Mouse (Mus musculus): ENCODE results near the gene Cry2.

Cry2 gene

DNA sequence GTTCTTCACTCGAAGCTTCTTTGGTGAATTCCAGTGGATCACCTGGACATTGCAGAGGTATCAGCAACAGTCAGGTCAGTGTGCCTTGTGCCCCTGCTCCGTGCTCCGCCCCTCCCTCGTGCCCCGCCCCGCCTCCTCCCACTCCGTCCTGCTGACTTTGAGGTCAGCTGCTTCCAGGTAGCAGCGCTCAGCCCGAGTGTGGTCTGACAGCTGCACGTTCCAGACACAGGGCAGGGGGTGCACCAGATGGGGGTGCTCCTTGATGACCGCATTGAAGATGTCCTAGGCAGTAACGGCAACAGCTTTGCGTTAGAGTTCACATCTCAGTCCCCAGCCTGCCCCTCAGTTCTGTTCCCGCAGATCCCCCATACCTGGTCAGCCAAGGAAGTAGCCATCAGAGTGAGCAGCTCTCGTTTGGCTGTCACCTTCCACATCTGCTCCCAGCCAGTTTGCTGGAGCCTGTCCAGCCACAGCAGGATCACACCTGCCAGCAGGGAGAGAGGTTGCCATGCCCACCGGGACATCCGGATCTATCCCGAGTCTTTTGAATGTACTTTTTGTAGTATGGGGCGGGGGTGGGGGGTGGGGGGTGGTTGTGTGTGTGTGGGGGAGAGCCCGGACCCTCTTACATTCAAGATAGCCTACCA lies 66.3 kb downstream of the Cry2 start:
- DNase-seq, result no peak

DNA sequence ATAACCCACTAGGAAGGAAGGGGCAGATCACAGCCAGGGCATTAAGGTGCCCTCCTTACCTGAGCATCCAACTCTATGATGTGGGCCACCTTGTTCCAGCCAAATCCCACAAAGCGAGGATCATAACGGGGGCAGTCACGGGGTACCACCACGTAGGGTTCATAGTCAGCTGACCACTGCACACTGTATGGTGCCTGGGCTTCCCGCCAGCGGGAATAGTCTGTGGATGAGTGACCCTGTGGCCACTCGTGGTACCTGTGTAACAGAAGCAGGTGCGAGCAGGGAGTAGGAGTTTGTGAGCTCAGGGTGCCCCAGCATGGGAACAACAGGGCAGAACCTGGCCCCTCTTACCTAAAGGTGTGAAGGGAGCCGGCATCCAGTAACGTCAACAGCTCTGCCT lies 68.3 kb downstream of the Cry2 start:
- no peak for DNase-seq

DNA sequence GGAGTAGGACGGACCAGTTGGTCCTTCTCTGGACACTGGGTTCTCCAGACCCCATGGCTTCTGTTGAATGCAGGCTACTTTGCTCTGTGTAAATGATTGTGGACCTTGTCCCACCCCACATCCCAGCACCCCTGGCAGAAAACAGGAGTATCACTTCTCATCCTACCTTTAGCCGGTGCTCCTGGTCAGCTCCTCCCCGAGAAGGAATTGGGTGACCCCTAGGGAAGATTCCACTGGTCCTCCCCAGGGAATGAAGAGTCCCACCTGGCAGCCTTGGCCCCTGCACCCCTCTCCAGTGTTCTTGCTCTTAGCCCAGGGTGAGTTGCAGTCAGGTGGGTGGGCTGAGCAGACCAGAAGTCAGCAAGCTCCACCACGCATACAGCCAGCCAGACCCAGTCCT lies 69.8 kb downstream of the Cry2 start:
- DNase-seq, result no peak

DNA sequence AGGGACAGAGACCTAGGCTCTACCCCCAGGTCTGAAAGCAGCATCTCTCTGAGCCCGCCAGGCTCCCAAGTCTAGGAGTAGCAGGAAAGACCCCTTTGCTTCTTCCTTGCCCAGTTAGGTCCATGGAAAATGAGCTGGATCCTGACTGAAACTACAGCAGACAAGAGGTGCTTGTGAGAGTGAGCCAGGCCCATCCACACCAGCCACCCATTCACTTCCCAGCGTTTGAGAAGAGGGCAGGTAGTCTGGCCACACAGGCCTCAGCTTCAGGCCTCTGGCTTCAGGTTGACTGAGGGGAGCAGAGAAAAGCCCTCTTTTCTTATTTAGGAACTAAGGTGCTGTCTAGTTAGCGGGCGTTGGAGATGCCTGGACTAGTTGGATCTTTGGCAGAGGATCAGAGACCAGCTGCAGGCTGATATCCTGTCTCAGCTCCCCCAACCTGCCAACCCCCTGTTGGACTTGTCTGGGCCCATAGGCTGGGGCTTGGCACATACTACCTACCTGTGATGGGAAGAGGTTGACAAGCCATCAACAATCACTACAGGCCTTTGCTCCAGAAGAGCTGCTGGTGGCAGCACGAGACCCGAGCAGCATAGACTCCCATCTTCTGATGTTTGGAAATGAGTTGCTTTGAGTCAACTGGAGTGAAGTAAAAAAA lies 71.1 kb downstream of the Cry2 start:
- DNase-seq, result no peak

DNA sequence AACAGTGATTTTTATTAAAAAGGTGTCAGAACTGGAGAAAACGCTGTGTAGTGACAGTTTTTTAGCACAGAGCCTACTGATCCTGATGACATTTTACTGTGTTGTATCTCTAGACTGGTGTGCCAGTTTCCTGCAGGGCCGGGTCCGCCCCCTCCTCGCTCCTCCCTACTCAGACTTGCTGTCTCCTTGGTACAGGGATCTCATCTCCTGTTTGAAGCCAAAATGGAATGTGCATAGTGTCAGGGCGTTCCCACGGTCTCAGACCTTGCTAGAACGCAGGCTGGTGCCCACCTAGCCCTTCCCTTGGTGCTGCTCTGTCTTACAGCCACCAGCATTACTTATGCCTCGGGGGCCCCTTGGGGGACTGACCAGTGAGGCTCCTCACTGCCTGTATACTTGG lies 72.0 kb downstream of the Cry2 start:
- DNase-seq, result no peak

DNA sequence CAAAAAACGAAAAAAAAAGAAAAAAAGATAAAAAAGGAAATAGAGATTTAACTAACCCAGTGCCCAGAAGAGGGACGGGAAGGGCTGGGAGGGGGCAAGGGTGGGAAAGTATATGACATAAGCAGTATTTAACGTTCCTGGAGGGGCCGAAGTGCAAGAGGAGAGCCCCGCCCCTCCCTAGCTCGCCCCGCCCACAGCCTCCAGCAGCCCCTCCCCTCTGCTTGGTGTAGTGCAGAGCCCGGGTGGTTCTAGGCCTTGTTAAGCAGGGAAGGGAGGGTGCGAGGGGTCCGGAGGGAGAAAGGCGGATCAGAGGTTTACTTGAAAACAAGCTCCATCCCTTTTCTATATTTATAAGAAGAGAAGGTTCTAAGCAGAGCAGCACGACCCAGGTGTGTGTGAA lies 73.0 kb downstream of the Cry2 start:
- no peak for DNase-seq

DNA sequence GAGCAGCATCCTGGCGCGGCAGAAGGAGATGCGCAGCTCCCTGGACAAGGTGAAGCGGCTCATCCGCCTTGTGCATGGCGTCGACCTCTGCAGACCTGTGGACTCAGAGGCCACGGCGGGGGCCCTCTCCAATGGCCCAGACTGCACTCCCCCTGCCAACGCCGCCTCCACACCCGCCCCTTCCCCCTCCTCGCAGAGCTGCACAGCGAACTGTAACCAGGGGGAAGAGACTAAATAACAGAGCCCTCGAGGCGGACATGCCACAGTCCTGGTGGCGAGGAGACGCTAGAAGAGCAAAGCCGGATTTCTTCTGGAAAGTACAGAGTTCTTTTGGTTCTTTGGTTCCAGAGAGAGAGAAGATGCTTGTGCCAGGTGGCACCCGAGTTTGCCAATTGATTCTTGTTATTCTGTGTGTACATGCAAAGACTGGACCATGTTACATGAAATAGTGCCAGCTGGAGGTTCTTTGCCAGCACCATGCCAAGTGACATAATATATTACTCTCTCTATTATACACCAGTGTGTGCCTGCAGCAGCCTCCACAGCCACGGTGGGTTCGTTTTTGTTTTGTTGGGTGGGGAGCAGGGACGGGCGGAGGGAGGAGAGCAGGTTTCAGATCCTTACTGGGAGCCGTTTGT lies 73.5 kb downstream of the Cry2 start:
- DNase-seq, result peak in 1 of 2 experiments; percentile 34

DNA sequence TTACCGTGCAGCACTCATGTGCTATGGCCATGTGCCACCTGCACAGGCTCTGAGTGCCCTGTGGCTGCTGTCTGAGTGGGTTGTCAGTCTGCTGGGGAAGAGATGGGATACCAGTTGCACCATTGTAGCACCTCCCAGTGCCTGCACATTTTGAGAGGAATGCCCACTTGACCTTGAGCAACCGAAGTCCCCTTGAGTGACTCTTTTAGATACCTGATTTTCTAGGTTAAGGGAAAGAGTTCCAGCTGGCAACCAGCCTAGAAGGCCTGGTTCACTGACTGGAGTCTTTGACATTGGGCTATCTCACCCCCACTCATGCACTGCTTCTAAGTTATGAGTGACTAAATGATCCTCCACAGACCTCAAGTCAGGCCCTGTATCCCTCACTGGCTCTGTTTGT lies 74.5 kb downstream of the Cry2 start:
- no peak for DNase-seq

DNA sequence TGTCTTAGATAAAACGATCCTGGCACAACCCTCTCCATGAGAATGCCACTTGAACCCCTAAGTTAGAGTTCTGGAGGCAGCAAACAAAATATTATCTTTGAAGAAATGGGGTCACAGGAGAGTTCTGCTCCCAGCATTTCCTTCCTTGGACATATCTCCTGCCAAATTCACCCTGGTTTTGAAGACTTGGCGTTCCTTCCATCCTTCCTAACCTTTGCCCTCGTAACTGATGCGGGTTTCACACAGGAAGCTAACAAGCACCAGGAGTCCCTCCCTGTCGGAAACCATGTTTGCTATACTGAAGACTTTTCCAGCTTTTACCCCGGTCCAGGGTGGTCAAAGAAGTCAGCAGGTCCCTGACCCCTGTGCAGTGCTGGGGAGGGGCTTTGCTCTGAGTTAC lies 79.6 kb downstream of the Cry2 start:
- DNase-seq, result no peak

All from cerebellum, postnatal 36 days (tissue).